Mouse (Mus musculus): Measurements from ENCODE around the gene Synj2. TPM values are rescaled to one million over a fixed set of nuclear protein-coding genes. Genes with fewer than 3 reads are reported as not detected.
A peak's percentile ranks its signal among the peaks of the same experiment; 100 is the strongest.
"Not testable (repeated sequence)": the region's sequence is repeated elsewhere in the genome, so short reads cannot be mapped to it uniquely, and the experiment has no call there.

Synj2 gene
- polyA plus RNA-seq, 1 experiment from 2014 or later, result 1.5 TPM

- H3K4me2 ChIP-seq, result peak overlapping the region; percentile 53
- 55% methylated on average over 5 of the region's 5 CpGs for WGBS
- ATAC-seq (ENCODE audit: low FRiP score), result peak; percentile 78
- H3K4me1 ChIP-seq; H3K36me3 ChIP-seq; H3K27me3 ChIP-seq (replicated peaks); H3K9me3 ChIP-seq (replicated peaks); H3K9ac ChIP-seq (replicated peaks): not testable (repeated sequence)
- H3K27ac ChIP-seq (replicated peaks), result peak overlapping the region; percentile 56
- H3K4me3 ChIP-seq (replicated peaks), result peak overlapping the region; percentile 23; the same call in 1 of the 2 replicates
Observed at GRCm38 (mm10) chr17:6021374-6021789, 80.3 kb downstream of the Synj2 start.

GRCm38 (mm10) chr17:6025831-6026230 is 84.8 kb downstream of the Synj2 start:
- H3K4me2 ChIP-seq, result no peak overlapping the region
- peaks cover 1% of the 10 kb centered on the region for H3K4me1 ChIP-seq
- H3K9me3 ChIP-seq (replicated peaks), result no peaks in the 10 kb centered on the region
- H3K4me3 ChIP-seq (replicated peaks), result no peak overlapping the region
- no peaks in the 10 kb centered on the region for H3K36me3 ChIP-seq
- no peak overlapping the region for H3K27ac ChIP-seq (replicated peaks)
- ATAC-seq (ENCODE audit: low FRiP score), result no peak
- 92% methylated on average over 7 of the region's 7 CpGs for WGBS
- no peaks in the 10 kb centered on the region for H3K27me3 ChIP-seq (replicated peaks)
- no peak overlapping the region for H3K9ac ChIP-seq (replicated peaks)

GRCm38 (mm10) chr17:6035661-6036060 is 94.6 kb downstream of the Synj2 start:
- H3K4me1 ChIP-seq, result no peaks in the 10 kb centered on the region
- no peaks in the 10 kb centered on the region for H3K36me3 ChIP-seq
- no peak overlapping the region for H3K27ac ChIP-seq (replicated peaks)
- H3K27me3 ChIP-seq (replicated peaks), result no peaks in the 10 kb centered on the region
- no peak for ATAC-seq (ENCODE audit: low FRiP score)
- no peak overlapping the region for H3K9ac ChIP-seq (replicated peaks)
- no peak overlapping the region for H3K4me2 ChIP-seq
- WGBS, result 52% methylated on average over 8 of the region's 8 CpGs
- no peak overlapping the region for H3K4me3 ChIP-seq (replicated peaks)
- H3K9me3 ChIP-seq (replicated peaks), result no peaks in the 10 kb centered on the region

DNA sequence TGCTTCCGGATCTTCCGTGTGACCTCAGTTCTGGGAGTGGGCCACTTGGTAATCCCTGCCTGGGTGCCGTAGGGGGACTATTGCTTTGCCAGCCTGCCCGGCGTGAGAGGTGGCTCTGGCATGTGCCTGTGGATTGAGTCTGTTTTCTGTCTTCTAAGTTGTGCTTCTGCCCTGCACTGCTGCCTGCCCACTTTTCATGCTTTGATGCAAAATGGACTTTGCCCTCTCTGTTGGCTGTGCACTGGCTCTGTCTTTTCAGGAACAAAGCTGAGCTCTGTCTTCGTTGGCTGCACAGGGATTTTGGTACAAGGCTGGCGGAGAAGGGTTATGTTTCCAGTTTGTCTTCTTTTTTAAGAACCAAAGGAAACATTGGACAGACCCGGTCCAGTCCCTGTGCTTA is 95.4 kb downstream of the Synj2 start:
- WGBS, result 88% methylated on average over 8 of the region's 8 CpGs
- no peak for ATAC-seq (ENCODE audit: low FRiP score)
- Histone ChIP-seq H3K36me3 (no peaks in the 10 kb centered on the region), H3K9me3 (replicated peaks) (no peaks in the 10 kb centered on the region), H3K27me3 (replicated peaks) (no peaks in the 10 kb centered on the region), H3K27ac (replicated peaks) (no peak overlapping the region), H3K9ac (replicated peaks) (no peak overlapping the region), H3K4me1 (no peaks in the 10 kb centered on the region), H3K4me3 (replicated peaks) (no peak overlapping the region), H3K4me2 (no peak overlapping the region)

GRCm38 (mm10) chr17:6036872-6037271 is 95.8 kb downstream of the Synj2 start:
- no peak for ATAC-seq (ENCODE audit: low FRiP score)
- no peak overlapping the region for H3K9ac ChIP-seq (replicated peaks)
- no peak overlapping the region for H3K4me2 ChIP-seq
- H3K36me3 ChIP-seq, result peaks cover 2% of the 10 kb centered on the region; the same call in 1 of the 2 replicates
- no peaks in the 10 kb centered on the region for H3K4me1 ChIP-seq
- no peaks in the 10 kb centered on the region for H3K27me3 ChIP-seq (replicated peaks)
- H3K9me3 ChIP-seq (replicated peaks), result no peaks in the 10 kb centered on the region
- H3K4me3 ChIP-seq (replicated peaks), result no peak overlapping the region
- no peak overlapping the region for H3K27ac ChIP-seq (replicated peaks)
- WGBS, result 89% methylated on average over 11 of the region's 11 CpGs

- WGBS, result 91% methylated on average over 10 of the region's 10 CpGs
- no peak overlapping the region for H3K4me2 ChIP-seq
- ATAC-seq (ENCODE audit: low FRiP score), result no peak
- no peak overlapping the region for H3K4me3 ChIP-seq (replicated peaks)
- H3K36me3 ChIP-seq, result peaks cover 8% of the 10 kb centered on the region; the same call in 1 of the 2 replicates
- H3K9me3 ChIP-seq (replicated peaks), result no peaks in the 10 kb centered on the region
- H3K27ac ChIP-seq (replicated peaks), result no peak overlapping the region
- H3K4me1 ChIP-seq, result no peaks in the 10 kb centered on the region
- H3K27me3 ChIP-seq (replicated peaks), result no peaks in the 10 kb centered on the region
- H3K9ac ChIP-seq (replicated peaks), result no peak overlapping the region
Observed at GRCm38 (mm10) chr17:6037507-6037906, 96.4 kb downstream of the Synj2 start.

GRCm38 (mm10) chr17:6052801-6053200 is 111.7 kb downstream of the Synj2 start:
- Histone ChIP-seq H3K4me3 (replicated peaks) (no peak overlapping the region), H3K27me3 (replicated peaks) (no peaks in the 10 kb centered on the region), H3K27ac (replicated peaks) (no peak overlapping the region), H3K9ac (replicated peaks) (no peak overlapping the region), H3K4me1 (no peaks in the 10 kb centered on the region), H3K9me3 (replicated peaks) (no peaks in the 10 kb centered on the region), H3K4me2 (no peak overlapping the region), H3K36me3 (peaks cover 50% of the 10 kb centered on the region)
- no peak for ATAC-seq (ENCODE audit: low FRiP score)
- WGBS, result 46% methylated on average over 4 of the region's 4 CpGs

GRCm38 (mm10) chr17:6054934-6055355 is 113.9 kb downstream of the Synj2 start:
- no peak for ATAC-seq (ENCODE audit: low FRiP score)
- H3K9me3 ChIP-seq (replicated peaks), result no peaks in the 10 kb centered on the region
- H3K4me2 ChIP-seq, result no peak overlapping the region
- no peaks in the 10 kb centered on the region for H3K27me3 ChIP-seq (replicated peaks)
- H3K4me3 ChIP-seq (replicated peaks), result no peak overlapping the region
- no peak overlapping the region for H3K9ac ChIP-seq (replicated peaks)
- H3K4me1 ChIP-seq, result no peaks in the 10 kb centered on the region
- H3K36me3 ChIP-seq, result peaks cover 39% of the 10 kb centered on the region
- no peak overlapping the region for H3K27ac ChIP-seq (replicated peaks)
- WGBS, result 29% methylated on average over 5 of the region's 5 CpGs

DNA sequence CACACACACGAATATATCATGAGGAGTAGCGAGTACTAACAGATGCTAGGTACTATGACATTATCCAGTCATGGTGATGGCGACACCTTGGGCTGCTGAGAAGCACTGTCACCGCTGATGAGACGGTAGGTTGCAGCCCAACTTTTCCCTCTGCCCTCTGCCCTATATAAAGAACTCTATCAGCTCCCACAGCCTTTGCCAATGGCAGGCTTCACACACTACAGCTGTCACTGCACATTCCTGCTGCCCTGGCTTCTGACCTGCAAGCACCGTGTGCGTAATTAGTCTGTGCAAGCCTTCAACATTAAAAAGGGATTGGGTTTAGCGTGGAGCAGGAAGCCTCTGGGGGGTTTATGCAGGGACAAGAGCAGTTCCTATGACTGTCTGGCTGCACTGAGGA is 121.7 kb downstream of the Synj2 start:
- Histone ChIP-seq H3K9ac (replicated peaks) (no peak overlapping the region), H3K27me3 (replicated peaks) (no peaks in the 10 kb centered on the region), H3K9me3 (replicated peaks) (no peaks in the 10 kb centered on the region), H3K4me2 (no peak overlapping the region), H3K36me3 (peaks cover 64% of the 10 kb centered on the region), H3K27ac (replicated peaks) (no peak overlapping the region), H3K4me1 (no peaks in the 10 kb centered on the region), H3K4me3 (replicated peaks) (no peak overlapping the region)
- no peak for ATAC-seq (ENCODE audit: low FRiP score)
- WGBS, result 88% methylated on average over 8 of the region's 8 CpGs

DNA sequence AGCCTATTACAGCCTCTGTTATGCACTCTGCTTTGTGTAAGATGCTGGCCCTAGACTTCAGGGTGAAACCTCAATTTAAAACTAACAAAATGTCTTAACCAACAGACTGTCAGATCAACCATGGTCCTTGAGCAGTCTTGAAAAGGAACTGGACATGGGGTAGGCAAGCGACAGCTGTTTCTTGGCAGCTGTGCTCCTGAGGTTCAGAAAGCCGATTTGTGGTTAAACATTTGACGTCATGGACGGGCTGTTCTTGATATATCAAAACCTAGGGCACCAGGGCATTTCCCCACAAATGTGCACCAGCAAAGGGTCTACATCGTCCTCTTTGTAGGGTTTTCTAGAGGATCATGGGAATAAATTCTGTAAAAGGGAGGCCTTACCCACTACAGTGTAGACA is 122.5 kb downstream of the Synj2 start:
- Histone ChIP-seq H3K27me3 (replicated peaks) (no peaks in the 10 kb centered on the region), H3K36me3 (peaks cover 64% of the 10 kb centered on the region)

DNA sequence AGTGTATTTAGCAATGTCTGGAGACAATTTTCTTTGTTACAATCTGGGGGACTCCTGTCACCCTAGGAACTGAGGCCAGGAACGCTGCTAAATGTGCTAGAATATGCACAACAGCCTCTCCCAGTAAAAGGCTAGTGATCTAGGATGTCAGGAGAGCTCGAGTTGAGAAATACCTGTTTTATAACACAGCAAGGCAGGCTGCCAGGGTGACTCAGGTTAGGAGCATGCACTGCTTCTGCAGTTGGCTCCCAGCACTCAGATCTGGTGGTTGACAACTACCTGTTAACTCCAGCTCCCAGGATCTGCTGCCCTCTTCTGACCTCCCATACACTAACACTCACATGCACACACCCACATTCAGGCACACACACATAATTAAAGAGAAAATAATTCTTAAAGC is 124.9 kb downstream of the Synj2 start:
- 87% methylated on average over 2 of the region's 2 CpGs for WGBS
- Histone ChIP-seq H3K27ac (replicated peaks) (no peak overlapping the region), H3K9ac (replicated peaks) (no peak overlapping the region), H3K9me3 (replicated peaks) (no peaks in the 10 kb centered on the region), H3K4me1 (no peaks in the 10 kb centered on the region), H3K4me3 (replicated peaks) (no peak overlapping the region), H3K4me2 (no peak overlapping the region), H3K36me3 (peaks cover 80% of the 10 kb centered on the region), H3K27me3 (replicated peaks) (no peaks in the 10 kb centered on the region)
- ATAC-seq (ENCODE audit: low FRiP score), result no peak

More for the DNA sequence above, 122.5 kb downstream of the Synj2 start:
- H3K9me3 ChIP-seq (replicated peaks), result no peaks in the 10 kb centered on the region
- H3K4me2 ChIP-seq, result no peak overlapping the region
- no peak overlapping the region for H3K27ac ChIP-seq (replicated peaks)
- H3K4me1 ChIP-seq, result no peaks in the 10 kb centered on the region
- no peak overlapping the region for H3K4me3 ChIP-seq (replicated peaks)
- no peak overlapping the region for H3K9ac ChIP-seq (replicated peaks)
- no peak for ATAC-seq (ENCODE audit: low FRiP score)
- 94% methylated on average over 5 of the region's 5 CpGs for WGBS

DNA sequence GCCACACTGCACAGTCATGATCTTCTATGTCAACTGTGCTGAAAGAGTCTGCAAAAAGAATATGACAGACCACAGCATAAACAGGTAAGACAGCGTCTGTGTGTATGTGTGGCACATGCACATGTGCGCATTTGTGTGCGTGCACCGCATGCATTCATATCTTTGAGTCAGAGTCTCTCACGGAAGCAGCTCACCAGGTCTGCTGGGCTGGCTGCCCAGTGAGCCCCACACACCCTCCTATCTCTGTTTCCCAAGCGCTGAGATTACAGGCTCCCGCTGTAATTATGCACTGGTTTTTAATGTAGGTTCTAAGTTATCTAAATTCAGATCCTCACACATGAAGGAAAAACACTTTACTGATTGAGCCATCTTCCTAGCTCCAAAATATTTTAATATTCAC is 126.5 kb downstream of the Synj2 start:
- H3K27me3 ChIP-seq (replicated peaks), result no peaks in the 10 kb centered on the region
- WGBS, result 95% methylated on average over 7 of the region's 7 CpGs
- H3K36me3 ChIP-seq, result peaks cover 85% of the 10 kb centered on the region

GRCm38 (mm10) chr17:6069866-6070265 is 128.8 kb downstream of the Synj2 start:
- no peak overlapping the region for H3K4me3 ChIP-seq (replicated peaks)

More for the DNA sequence above, 126.5 kb downstream of the Synj2 start:
- Histone ChIP-seq H3K9ac (replicated peaks) (no peak overlapping the region), H3K27ac (replicated peaks) (no peak overlapping the region), H3K4me1 (no peaks in the 10 kb centered on the region), H3K4me2 (no peak overlapping the region), H3K9me3 (replicated peaks) (no peaks in the 10 kb centered on the region), H3K4me3 (replicated peaks) (no peak overlapping the region)
- no peak for ATAC-seq (ENCODE audit: low FRiP score)

More at GRCm38 (mm10) chr17:6069866-6070265, 128.8 kb downstream of the Synj2 start:
- no peaks in the 10 kb centered on the region for H3K9me3 ChIP-seq (replicated peaks)
- H3K9ac ChIP-seq (replicated peaks), result no peak overlapping the region
- H3K4me2 ChIP-seq, result no peak overlapping the region
- no peaks in the 10 kb centered on the region for H3K4me1 ChIP-seq
- H3K27ac ChIP-seq (replicated peaks), result no peak overlapping the region
- 93% methylated on average over 6 of the region's 6 CpGs for WGBS
- H3K27me3 ChIP-seq (replicated peaks), result no peaks in the 10 kb centered on the region
- peaks cover 77% of the 10 kb centered on the region for H3K36me3 ChIP-seq
- no peak for ATAC-seq (ENCODE audit: low FRiP score)

Measured in neural tube, embryonic 15.5 days (tissue).